Mouse (Mus musculus): ENCODE measurements around the gene 1110051M20Rik. TPM values are rescaled to one million over a fixed set of nuclear protein-coding genes. Genes with fewer than 3 reads are reported as not detected.

The 1110051M20Rik gene
- total and polyA plus RNA-seq, 3 experiments, result 21.1 to 34.0 (median 26.2) TPM

- dilution Hi-C loops (cut with MboI; ENCODE audit: extremely low pct_ligation_motif_present, extremely low pct_unique_long_range_greater_than_20kb, low sequenced_read_pairs), result no loop called here
- no peaks in the 10 kb centered on the region for H3K9me3 ChIP-seq (replicated peaks; ENCODE audit: low read length)
- in situ Hi-C loops (cut with MboI; ENCODE audit: low pct_ligation_motif_present, low pct_unique_long_range_greater_than_20kb, low sequenced_read_pairs), result no loop called here
- peaks cover 5 to 37% of the 10 kb centered on the region in 2 experiments; a peak in 3 of 4 replicates for H3K4me1 ChIP-seq (ENCODE audit: control insufficient read depth in 1 of 2, insufficient read depth in 2 of 2)
- H3K79me2 ChIP-seq (replicated peaks; ENCODE audit: control insufficient read depth, extremely low read depth, insufficient read depth, poor library complexity, severe bottlenecking), result no peaks in the 10 kb centered on the region
- DNase-seq (ENCODE audit: extremely low read depth), result peak; percentile 75
- H3K9ac ChIP-seq (ENCODE audit: insufficient read depth, low read depth), result no peak overlapping the region
- no peak overlapping the region for H3K4me2 ChIP-seq (ENCODE audit: insufficient read depth, low read depth, poor library complexity, severe bottlenecking)
- no peak overlapping the region for H3K4me3 ChIP-seq (replicated peaks in 1 of 3; ENCODE audit: low read depth in 2 of 3, low read length in 2 of 3, poor library complexity in 1 of 3)
- H3K36me3 ChIP-seq (replicated peaks in 1 of 2; ENCODE audit: control insufficient read depth in 1 of 2, insufficient read depth in 1 of 2, low read length in 1 of 2), result no peaks in the 10 kb centered on the region
- H3K27me3 ChIP-seq (replicated peaks), result no peaks in the 10 kb centered on the region
- no peak for TF ChIP-seq RAD21 (IDR thresholded peaks at IDR 0.05; ENCODE audit: low read depth, low read length)
- no peak for TF ChIP-seq MXI1 (IDR thresholded peaks at IDR 0.05; ENCODE audit: low read depth, low read length)
- peak; percentile 32; the same call in 1 of the 2 replicates for TF ChIP-seq EP300 (IDR thresholded peaks at IDR 0.05; ENCODE audit: low read length)
- no peak overlapping the region for H3K27ac ChIP-seq (ENCODE audit: insufficient read depth, low read depth)
These were observed 113.3 kb downstream of the 1110051M20Rik start for GRCm38 (mm10) chr2:91331051-91331843.

DNA sequence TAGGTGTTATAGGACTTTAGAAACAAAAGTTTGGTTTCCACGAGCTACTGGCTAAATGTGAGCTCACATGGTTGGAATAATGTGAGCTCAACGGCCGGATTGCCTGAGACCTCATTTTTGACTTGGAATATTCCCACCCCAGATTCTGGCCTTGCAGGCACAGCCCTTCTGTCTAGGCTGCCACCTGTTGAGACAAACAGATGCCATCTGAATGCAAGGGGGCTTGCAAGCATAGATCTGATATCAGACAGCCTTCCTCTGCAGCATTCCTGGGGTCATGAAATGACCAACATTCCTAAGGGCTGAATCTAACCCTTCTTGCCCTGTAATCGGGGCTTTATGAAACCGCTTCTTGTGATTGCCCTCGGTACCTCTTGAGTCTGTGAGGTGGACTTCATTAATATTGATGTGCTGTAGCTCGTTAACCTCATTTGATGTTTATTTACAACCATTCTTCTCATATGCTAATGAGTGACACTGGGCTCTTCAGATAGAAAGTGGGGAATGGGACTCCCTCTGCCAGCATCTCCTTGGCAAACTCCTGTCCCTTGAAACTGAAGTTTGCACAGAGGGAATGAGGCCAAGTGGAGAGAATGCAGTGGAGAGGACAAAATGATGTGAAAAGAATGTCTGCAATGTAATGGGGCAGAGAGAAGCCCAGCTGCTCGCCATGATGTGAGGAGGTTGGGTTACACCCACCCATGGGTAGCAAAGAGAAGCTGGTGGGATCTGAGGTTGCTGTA is 114.3 kb downstream of the 1110051M20Rik start:
- Histone ChIP-seq H3K4me3 (replicated peaks in 1 of 3; ENCODE audit: low read depth in 2 of 3, low read length in 2 of 3, poor library complexity in 1 of 3) (no peak overlapping the region), H3K79me2 (replicated peaks; ENCODE audit: control insufficient read depth, extremely low read depth, insufficient read depth, poor library complexity, severe bottlenecking) (no peaks in the 10 kb centered on the region), H3K36me3 (replicated peaks in 1 of 2; ENCODE audit: control insufficient read depth in 1 of 2, insufficient read depth in 1 of 2, low read length in 1 of 2) (no peaks in the 10 kb centered on the region), H3K4me2 (ENCODE audit: insufficient read depth, low read depth, poor library complexity, severe bottlenecking) (no peak overlapping the region), H3K9me3 (replicated peaks; ENCODE audit: low read length) (no peaks in the 10 kb centered on the region), H3K4me1 (ENCODE audit: control insufficient read depth in 1 of 2, insufficient read depth in 2 of 2) (peaks cover 5 to 37% of the 10 kb centered on the region in 2 experiments; a peak in 3 of 4 replicates), H3K9ac (ENCODE audit: insufficient read depth, low read depth) (no peak overlapping the region), H3K27ac (ENCODE audit: insufficient read depth, low read depth) (no peak overlapping the region), H3K27me3 (replicated peaks) (no peaks in the 10 kb centered on the region)
- in situ Hi-C loops (cut with MboI; ENCODE audit: low pct_ligation_motif_present, low pct_unique_long_range_greater_than_20kb, low sequenced_read_pairs), result no loop called here
- no peak for TF ChIP-seq MXI1 (IDR thresholded peaks at IDR 0.05; ENCODE audit: low read depth, low read length)
- TF ChIP-seq MEF2A (IDR thresholded peaks at IDR 0.05; ENCODE audit: borderline replicate concordance, low read depth, low read length), result no peak
- no peak for TF ChIP-seq RAD21 (IDR thresholded peaks at IDR 0.05; ENCODE audit: low read depth, low read length)
- TF ChIP-seq EP300 (IDR thresholded peaks at IDR 0.05; ENCODE audit: low read length), result no peak
- no peak for TF ChIP-seq PAX5 (IDR thresholded peaks at IDR 0.05; ENCODE audit: low read length)
- no peak for TF ChIP-seq TBP (conservative IDR thresholded peaks at IDR 0.05; ENCODE audit: low read depth, low read length)
- no peak for TF ChIP-seq JUND (conservative IDR thresholded peaks at IDR 0.05; ENCODE audit: low read depth, low read length)
- no peak for TF ChIP-seq POLR2A (IDR thresholded peaks at IDR 0.05; ENCODE audit: low read depth, low read length)
- no peak for DNase-seq (ENCODE audit: extremely low read depth)
- dilution Hi-C loops (cut with MboI; ENCODE audit: extremely low pct_ligation_motif_present, extremely low pct_unique_long_range_greater_than_20kb, low sequenced_read_pairs), result no loop called here

- TF ChIP-seq ZC3H11A (IDR thresholded peaks at IDR 0.05; ENCODE audit: low read depth, low read length) (no peak), POLR2AphosphoS2 (IDR thresholded peaks at IDR 0.05; ENCODE audit: low read depth, low read length) (no peak), SMC3 (IDR thresholded peaks at IDR 0.05; ENCODE audit: low read depth, low read length) (no peak), NRF1 (IDR thresholded peaks at IDR 0.05; ENCODE audit: low read depth, low read length) (no peak), BHLHE40 (IDR thresholded peaks at IDR 0.05; ENCODE audit: low read depth, low read length) (no peak), KAT2A (IDR thresholded peaks at IDR 0.05; ENCODE audit: insufficient replicate concordance, low read length) (no peak), MEF2A (IDR thresholded peaks at IDR 0.05; ENCODE audit: borderline replicate concordance, low read depth, low read length) (no peak), HCFC1 (IDR thresholded peaks at IDR 0.05; ENCODE audit: low read depth, low read length) (no peak), USF1 (IDR thresholded peaks at IDR 0.05; ENCODE audit: low read depth, low read length) (no peak), NELFE (IDR thresholded peaks at IDR 0.05; ENCODE audit: low read depth, low read length) (no peak), RAD21 (IDR thresholded peaks at IDR 0.05; ENCODE audit: low read depth, low read length) (no peak), PAX5 (IDR thresholded peaks at IDR 0.05; ENCODE audit: low read length) (no peak), UBTF (IDR thresholded peaks at IDR 0.05; ENCODE audit: low read depth, low read length) (no peak), MYC (IDR thresholded peaks at IDR 0.05; ENCODE audit: low read depth, low read length) (no peak), POLR2A (IDR thresholded peaks at IDR 0.05; ENCODE audit: low read depth, low read length) (no peak), ZMIZ1 (IDR thresholded peaks at IDR 0.05; ENCODE audit: low read depth, low read length) (no peak), MXI1 (IDR thresholded peaks at IDR 0.05; ENCODE audit: low read depth, low read length) (no peak), IRF4 (IDR thresholded peaks at IDR 0.05; ENCODE audit: low read depth, low read length) (no peak), TBP (conservative IDR thresholded peaks at IDR 0.05; ENCODE audit: low read depth, low read length) (no peak)
- in situ Hi-C loops (cut with MboI; ENCODE audit: low pct_ligation_motif_present, low pct_unique_long_range_greater_than_20kb, low sequenced_read_pairs), result no loop called here
These were observed 115.8 kb downstream of the 1110051M20Rik start for GRCm38 (mm10) chr2:91328729-91329125.

More at GRCm38 (mm10) chr2:91328729-91329125, 115.8 kb downstream of the 1110051M20Rik start:
- no peak overlapping the region for H3K4me2 ChIP-seq (ENCODE audit: insufficient read depth, low read depth, poor library complexity, severe bottlenecking)
- no peaks in the 10 kb centered on the region for H3K79me2 ChIP-seq (replicated peaks; ENCODE audit: control insufficient read depth, extremely low read depth, insufficient read depth, poor library complexity, severe bottlenecking)
- H3K9me3 ChIP-seq (replicated peaks; ENCODE audit: low read length), result no peaks in the 10 kb centered on the region
- no peak overlapping the region for H3K9ac ChIP-seq (ENCODE audit: insufficient read depth, low read depth)
- no peaks in the 10 kb centered on the region for H3K27me3 ChIP-seq (replicated peaks)
- H3K36me3 ChIP-seq (replicated peaks in 1 of 2; ENCODE audit: control insufficient read depth in 1 of 2, insufficient read depth in 1 of 2, low read length in 1 of 2), result peaks cover 0 to 5% of the 10 kb centered on the region in 2 experiments
- peaks cover 5 to 37% of the 10 kb centered on the region in 2 experiments; a peak in 3 of 4 replicates for H3K4me1 ChIP-seq (ENCODE audit: control insufficient read depth in 1 of 2, insufficient read depth in 2 of 2)
- dilution Hi-C loops (cut with MboI; ENCODE audit: extremely low pct_ligation_motif_present, extremely low pct_unique_long_range_greater_than_20kb, low sequenced_read_pairs), result no loop called here
- no peak for DNase-seq (ENCODE audit: extremely low read depth)
- H3K4me3 ChIP-seq (replicated peaks in 1 of 3; ENCODE audit: low read depth in 2 of 3, low read length in 2 of 3, poor library complexity in 1 of 3), result no peak overlapping the region
- no peak overlapping the region for H3K27ac ChIP-seq (ENCODE audit: insufficient read depth, low read depth)
